Comparison of ENCODE assay signal across 9 mouse cellular contexts in genomic region chr9:48604939-48605598, GRCm38 (mm10). TPM values are rescaled to one million over a fixed set of nuclear protein-coding genes. Genes with fewer than 3 reads are reported as not detected.
A peak's percentile ranks its signal among the peaks of the same experiment; 100 is the strongest.
DNase-seq lines count a peak whose midpoint lies in the region; ATAC-seq and TF ChIP-seq lines count a peak whose summit lies in the region.
"Had no signal": no experiment of that assay in that cellular context is flagged by ENCODE, and none has a peak within 500 bp of the region (broad histone marks: within the 10 kb centered on the region; RNA-seq: fewer than 3 reads in every experiment).

Nnmt (minus strand) TSS chr9:48605153.

- no peak for TF ChIP-seq CTCF in small intestine, adult 2 months (IDR thresholded peaks at IDR 0.05; ENCODE audit: extremely low read depth, insufficient read length, insufficient replicate concordance, low read depth, low read length)

- WGBS in small intestine, adult 2 months: 14% methylated on average over 8 of the region's 8 CpGs

- no peaks in the 10 kb centered on the region for H3K4me1 ChIP-seq in small intestine, adult 2 months (ENCODE audit: control insufficient read depth, insufficient read depth, insufficient read length, low read length)

- 0 out of 2 replicates have a peak within 1 kb of the TSS, but pooled peaks have one; percentile 9 for H3K27ac ChIP-seq in small intestine, adult 2 months (ENCODE audit: insufficient read depth, low read depth, low read length)

- no peaks in the 10 kb centered on the region for H3K36me3 ChIP-seq in small intestine, adult 2 months (ENCODE audit: control insufficient read depth, insufficient read depth, low read length)

- no peak for TF ChIP-seq POLR2A in small intestine, adult 2 months (IDR thresholded peaks at IDR 0.05; ENCODE audit: low read depth, low read length)

- peak within 1 kb of the TSS; percentile 40 for H3K4me3 ChIP-seq in small intestine, adult 2 months (ENCODE audit: low read depth, low read length)

- ATAC-seq in megakaryocyte progenitor cell, adult 5-6 weeks (replicated peaks; ENCODE audit: poor library complexity): no peak

- DNase-seq in kidney, adult 18-20 months: peak; percentile 25
- DNase-seq in kidney, adult 8-10 months: no peak
- peak; percentile 44 for DNase-seq in gastrocnemius, postnatal 25 days
- peak; percentile 17 for DNase-seq in kidney, adult 9 months
- DNase-seq in embryo, embryonic 9.5 days (ENCODE audit: extremely low spot score): no peak
- DNase-seq in layer of hippocampus, adult 8-10 months (ENCODE audit: low spot score in 2 of 2): no peak
- DNase-seq: liver had no signal

- H3K27me3 ChIP-seq in small intestine, adult 2 months (ENCODE audit: control insufficient read depth, insufficient read depth, low read length): no peaks in the 10 kb centered on the region

RNA-seq across cellular contexts. Expression of gene Nnmt, which starts in this region (rescaled TPM):
- total RNA-seq in gastrocnemius, postnatal 25 days (2021): 1 to 10 TPM; 2.7 to 9.5 TPM
- polyA plus RNA-seq in small intestine, adult 2 months (2012; rRNA removed): 0.77 and 1.5 TPM in 2 replicates
- total RNA-seq in megakaryocyte progenitor cell, adult 5-6 weeks (2015): 0.98 TPM in 1 of 2 replicates, not detected in the other
- total RNA-seq in megakaryocyte progenitor cell, adult 5-6 weeks (2017): not detected in 2 replicates
- total RNA-seq in layer of hippocampus, adult 8-10 months (2022): 1 to 10 TPM; 1.5 to 2.9 (median 2.6) TPM

Comparison
In these comparisons a context has a peak if more than half of its experiments do, and no peak if none do; other contexts are left out.
1. DNase-seq: peak in kidney, adult 18-20 months (single experiment), gastrocnemius, postnatal 25 days (single experiment) and kidney, adult 9 months (single experiment); none in kidney, adult 8-10 months (0 of 2), embryo, embryonic 9.5 days (single experiment) and layer of hippocampus, adult 8-10 months (0 of 2).